Mouse (Mus musculus): Measurements from ENCODE around the gene Slc7a11. TPM values are rescaled to one million over a fixed set of nuclear protein-coding genes. Genes with fewer than 3 reads are reported as not detected.
A peak's percentile ranks its signal among the peaks of the same experiment; 100 is the strongest.
"Not testable (repeated sequence)": the region's sequence is repeated elsewhere in the genome, so short reads cannot be mapped to it uniquely, and the experiment has no call there.

The Slc7a11 gene
- polyA plus RNA-seq, 1 experiment from 2014 or later, result 1.1 TPM

DNA sequence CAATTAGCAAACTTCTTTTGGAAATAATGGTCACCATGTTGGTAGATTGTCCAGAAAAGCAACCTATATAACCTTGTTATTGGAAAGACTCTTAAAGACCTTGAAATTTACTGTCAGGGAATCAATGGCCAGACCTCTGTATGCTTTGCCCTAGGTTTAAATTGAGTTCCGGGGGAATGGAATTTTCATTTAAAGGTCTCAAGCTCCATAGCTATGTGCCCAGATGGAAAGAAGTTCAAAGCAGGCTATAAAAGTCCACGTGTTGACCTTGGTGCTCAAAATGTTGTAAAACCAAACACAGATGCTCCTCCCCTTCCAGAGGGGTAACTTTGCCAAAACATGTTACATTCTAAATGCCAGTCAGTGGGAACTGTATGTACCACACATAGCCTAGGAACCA lies 3.0 kb downstream of the Slc7a11 start:
- WGBS, result 81% methylated on average over 2 of the region's 2 CpGs
- Histone ChIP-seq H3K27me3 (no peaks in the 10 kb centered on the region), H3K9ac (no peak overlapping the region), H3K4me3 (no peak overlapping the region), H3K9me3 (no peaks in the 10 kb centered on the region), H3K27ac (no peak overlapping the region), H3K4me2 (no peak overlapping the region), H3K36me3 (no peaks in the 10 kb centered on the region), H3K4me1 (peaks cover 8% of the 10 kb centered on the region)
- ATAC-seq (ENCODE audit: insufficient number of reproducible peaks, insufficient read depth, low FRiP score, low TSS enrichment, low read depth), result no peak

- 80% methylated on average over 5 of the region's 5 CpGs for WGBS
- Histone ChIP-seq H3K4me1 (peaks cover 12% of the 10 kb centered on the region), H3K27ac (no peak overlapping the region), H3K4me3 (no peak overlapping the region), H3K4me2 (no peak overlapping the region), H3K9ac (no peak overlapping the region), H3K9me3 (no peaks in the 10 kb centered on the region), H3K36me3 (no peaks in the 10 kb centered on the region), H3K27me3 (no peaks in the 10 kb centered on the region)
- ATAC-seq (ENCODE audit: insufficient number of reproducible peaks, insufficient read depth, low FRiP score, low TSS enrichment, low read depth), result no peak
Measured at GRCm38 (mm10) chr3:50439429-50439828, 4.0 kb downstream of the Slc7a11 start.

- Histone ChIP-seq H3K27ac (no peak overlapping the region), H3K4me3 (no peak overlapping the region), H3K4me1 (peaks cover 16% of the 10 kb centered on the region), H3K27me3 (no peaks in the 10 kb centered on the region), H3K36me3 (no peaks in the 10 kb centered on the region), H3K4me2 (no peak overlapping the region), H3K9ac (no peak overlapping the region), H3K9me3 (no peaks in the 10 kb centered on the region)
- ATAC-seq (ENCODE audit: insufficient number of reproducible peaks, insufficient read depth, low FRiP score, low TSS enrichment, low read depth), result no peak
- WGBS, result 29% methylated on average over 4 of the region's 4 CpGs
Measured at GRCm38 (mm10) chr3:50438520-50439253, 4.7 kb downstream of the Slc7a11 start.

DNA sequence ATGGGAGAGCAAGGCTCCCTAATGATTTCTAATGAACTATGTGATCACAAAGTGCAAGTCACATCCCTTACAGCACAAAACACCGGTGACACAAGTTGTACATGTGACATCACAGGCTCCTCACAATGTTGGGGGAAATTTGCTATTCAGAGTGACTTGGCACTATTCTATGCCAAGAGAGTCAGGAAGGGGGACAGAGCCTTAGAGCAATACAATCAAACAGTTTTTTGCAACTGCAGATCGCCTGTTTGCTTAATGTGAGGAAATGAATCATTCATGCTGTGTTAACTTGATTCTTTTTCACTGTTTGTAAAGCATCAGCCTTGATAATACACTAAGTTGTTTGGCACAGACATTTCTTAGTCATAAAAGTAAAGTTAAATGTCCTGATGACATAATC lies 5.3 kb downstream of the Slc7a11 start:
- H3K9me3 ChIP-seq; H3K27me3 ChIP-seq; H3K36me3 ChIP-seq; H3K9ac ChIP-seq; H3K4me2 ChIP-seq; H3K4me3 ChIP-seq; ATAC-seq (ENCODE audit: insufficient number of reproducible peaks, insufficient read depth, low FRiP score, low TSS enrichment, low read depth); H3K27ac ChIP-seq: not testable (repeated sequence)
- H3K4me1 ChIP-seq, result peaks cover 13% of the 10 kb centered on the region
- 20% methylated on average over 2 of the region's 2 CpGs for WGBS

DNA sequence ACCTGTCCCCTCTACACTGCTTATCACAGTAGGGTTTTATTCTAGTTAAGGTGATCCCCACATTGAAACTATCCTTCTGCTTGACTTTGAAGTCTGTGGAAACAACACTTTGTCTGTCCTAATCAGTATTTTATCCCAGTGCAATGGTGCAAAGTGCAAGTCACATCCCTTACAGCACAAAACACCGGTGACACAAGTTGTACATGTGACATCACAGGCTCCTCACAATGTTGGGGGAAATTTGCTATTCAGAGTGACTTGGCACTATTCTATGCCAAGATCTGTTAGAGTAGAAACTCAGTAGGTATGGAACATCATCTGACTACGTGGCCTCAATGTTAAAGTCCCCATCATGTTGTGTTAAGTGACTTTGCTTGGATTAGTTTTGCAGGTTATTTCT lies 7.0 kb downstream of the Slc7a11 start:
- not testable (repeated sequence) for H3K4me3 ChIP-seq, H3K36me3 ChIP-seq
- WGBS, result 89% methylated on average over 2 of the region's 2 CpGs

GRCm38 (mm10) chr3:50433831-50434230 lies 9.6 kb downstream of the Slc7a11 start:
- no peak overlapping the region for H3K9ac ChIP-seq
- H3K4me2 ChIP-seq, result no peak overlapping the region
- no peaks in the 10 kb centered on the region for H3K36me3 ChIP-seq
- H3K27ac ChIP-seq, result no peak overlapping the region
- no peaks in the 10 kb centered on the region for H3K27me3 ChIP-seq
- H3K9me3 ChIP-seq, result no peaks in the 10 kb centered on the region
- 37% methylated on average over 4 of the region's 4 CpGs for WGBS
- no peak for ATAC-seq (ENCODE audit: insufficient number of reproducible peaks, insufficient read depth, low FRiP score, low TSS enrichment, low read depth)
- peaks cover 8% of the 10 kb centered on the region; the same call in 1 of the 2 replicates for H3K4me1 ChIP-seq
- H3K4me3 ChIP-seq, result no peak overlapping the region

More for the DNA sequence above, 7.0 kb downstream of the Slc7a11 start:
- not testable (repeated sequence) for H3K27me3 ChIP-seq; H3K9ac ChIP-seq; ATAC-seq (ENCODE audit: insufficient number of reproducible peaks, insufficient read depth, low FRiP score, low TSS enrichment, low read depth); H3K4me1 ChIP-seq; H3K27ac ChIP-seq; H3K9me3 ChIP-seq; H3K4me2 ChIP-seq

GRCm38 (mm10) chr3:50430811-50431210 lies 12.6 kb downstream of the Slc7a11 start:
- Histone ChIP-seq H3K4me1 (peaks cover 8% of the 10 kb centered on the region; the same call in 1 of the 2 replicates), H3K9ac (no peak overlapping the region), H3K36me3 (no peaks in the 10 kb centered on the region), H3K4me2 (no peak overlapping the region), H3K9me3 (no peaks in the 10 kb centered on the region), H3K4me3 (no peak overlapping the region), H3K27me3 (no peaks in the 10 kb centered on the region), H3K27ac (no peak overlapping the region)
- WGBS, result 88% methylated on average over 8 of the region's 8 CpGs
- no peak for ATAC-seq (ENCODE audit: insufficient number of reproducible peaks, insufficient read depth, low FRiP score, low TSS enrichment, low read depth)

GRCm38 (mm10) chr3:50421480-50422277 lies 21.7 kb downstream of the Slc7a11 start:
- Histone ChIP-seq H3K27me3 (no peaks in the 10 kb centered on the region), H3K9me3 (no peaks in the 10 kb centered on the region), H3K36me3 (no peaks in the 10 kb centered on the region), H3K4me2 (no peak overlapping the region), H3K27ac (no peak overlapping the region), H3K4me1 (peaks cover 4% of the 10 kb centered on the region; the same call in 1 of the 2 replicates), H3K9ac (no peak overlapping the region), H3K4me3 (no peak overlapping the region)
- no peak for ATAC-seq (ENCODE audit: insufficient number of reproducible peaks, insufficient read depth, low FRiP score, low TSS enrichment, low read depth)
- 47% methylated on average over 8 of the region's 8 CpGs for WGBS

DNA sequence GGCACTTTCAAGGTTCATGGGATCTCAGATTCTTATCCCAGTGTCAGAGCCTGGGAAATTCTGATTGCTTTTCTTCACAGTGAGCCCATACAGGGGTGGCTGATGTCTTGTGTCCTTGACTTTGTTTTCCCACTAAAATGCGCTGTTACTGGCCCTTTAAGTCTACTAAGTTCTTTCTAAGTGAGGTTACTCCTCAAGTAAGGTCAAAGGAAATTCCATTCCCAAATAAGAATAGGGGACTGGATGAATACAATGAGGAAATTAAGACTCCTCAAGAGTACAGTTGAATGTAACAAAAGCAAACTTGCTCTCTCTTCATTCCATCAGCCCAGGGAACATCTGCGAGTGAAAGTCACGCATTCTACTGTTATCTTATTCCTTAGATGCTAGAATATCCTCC lies 24.3 kb downstream of the Slc7a11 start:
- H3K9ac ChIP-seq, result no peak overlapping the region
- ATAC-seq (ENCODE audit: insufficient number of reproducible peaks, insufficient read depth, low FRiP score, low TSS enrichment, low read depth), result no peak
- no peak overlapping the region for H3K4me3 ChIP-seq
- H3K4me1 ChIP-seq, result peaks cover 4% of the 10 kb centered on the region; the same call in 1 of the 2 replicates
- WGBS, result 89% methylated on average over 3 of the region's 3 CpGs
- no peaks in the 10 kb centered on the region for H3K36me3 ChIP-seq
- H3K27me3 ChIP-seq, result no peaks in the 10 kb centered on the region
- H3K9me3 ChIP-seq, result no peaks in the 10 kb centered on the region
- H3K4me2 ChIP-seq, result no peak overlapping the region
- no peak overlapping the region for H3K27ac ChIP-seq

- H3K36me3 ChIP-seq, result no peaks in the 10 kb centered on the region
- H3K27me3 ChIP-seq, result no peaks in the 10 kb centered on the region
- no peak overlapping the region for H3K27ac ChIP-seq
- no peak overlapping the region for H3K4me3 ChIP-seq
- 93% methylated on average over 2 of the region's 2 CpGs for WGBS
- H3K4me2 ChIP-seq, result no peak overlapping the region
- H3K9ac ChIP-seq, result no peak overlapping the region
- H3K9me3 ChIP-seq, result no peaks in the 10 kb centered on the region
- H3K4me1 ChIP-seq, result no peaks in the 10 kb centered on the region
- no peak for ATAC-seq (ENCODE audit: insufficient number of reproducible peaks, insufficient read depth, low FRiP score, low TSS enrichment, low read depth)
Measured at GRCm38 (mm10) chr3:50406771-50407170, 36.6 kb downstream of the Slc7a11 start.

- H3K4me3 ChIP-seq, result no peak overlapping the region
- H3K4me1 ChIP-seq, result no peaks in the 10 kb centered on the region
- no peak overlapping the region for H3K27ac ChIP-seq
- no peaks in the 10 kb centered on the region for H3K36me3 ChIP-seq
- H3K9ac ChIP-seq, result no peak overlapping the region
- no peak for ATAC-seq (ENCODE audit: insufficient number of reproducible peaks, insufficient read depth, low FRiP score, low TSS enrichment, low read depth)
- H3K27me3 ChIP-seq, result no peaks in the 10 kb centered on the region
- no peak overlapping the region for H3K4me2 ChIP-seq
- no peaks in the 10 kb centered on the region for H3K9me3 ChIP-seq
- 90% methylated on average over 3 of the region's 3 CpGs for WGBS
Measured at GRCm38 (mm10) chr3:50405915-50406314, 37.5 kb downstream of the Slc7a11 start.

- H3K9ac ChIP-seq, result no peak overlapping the region
- H3K36me3 ChIP-seq, result no peaks in the 10 kb centered on the region
- peaks cover 11% of the 10 kb centered on the region; the same call in 1 of the 2 replicates for H3K4me1 ChIP-seq
- no peaks in the 10 kb centered on the region for H3K27me3 ChIP-seq
- 0 out of 2 replicates have a peak overlapping the region, but pooled peaks have one; percentile 20 for H3K4me2 ChIP-seq
- H3K27ac ChIP-seq, result no peak overlapping the region
- 67% methylated on average over 6 of the region's 6 CpGs for WGBS
- no peak overlapping the region for H3K4me3 ChIP-seq
- no peak for ATAC-seq (ENCODE audit: insufficient number of reproducible peaks, insufficient read depth, low FRiP score, low TSS enrichment, low read depth)
- peaks cover 4% of the 10 kb centered on the region; the same call in 1 of the 2 replicates for H3K9me3 ChIP-seq
Measured at GRCm38 (mm10) chr3:50388786-50389185, 54.6 kb downstream of the Slc7a11 start.
